Mouse (Mus musculus): ENCODE measurements around the gene Klhdc7b. TPM values are rescaled to one million over a fixed set of nuclear protein-coding genes. Genes with fewer than 3 reads are reported as not detected.

Klhdc7b gene
- total RNA-seq, 1 experiment from 2014 or later = not detected

DNA sequence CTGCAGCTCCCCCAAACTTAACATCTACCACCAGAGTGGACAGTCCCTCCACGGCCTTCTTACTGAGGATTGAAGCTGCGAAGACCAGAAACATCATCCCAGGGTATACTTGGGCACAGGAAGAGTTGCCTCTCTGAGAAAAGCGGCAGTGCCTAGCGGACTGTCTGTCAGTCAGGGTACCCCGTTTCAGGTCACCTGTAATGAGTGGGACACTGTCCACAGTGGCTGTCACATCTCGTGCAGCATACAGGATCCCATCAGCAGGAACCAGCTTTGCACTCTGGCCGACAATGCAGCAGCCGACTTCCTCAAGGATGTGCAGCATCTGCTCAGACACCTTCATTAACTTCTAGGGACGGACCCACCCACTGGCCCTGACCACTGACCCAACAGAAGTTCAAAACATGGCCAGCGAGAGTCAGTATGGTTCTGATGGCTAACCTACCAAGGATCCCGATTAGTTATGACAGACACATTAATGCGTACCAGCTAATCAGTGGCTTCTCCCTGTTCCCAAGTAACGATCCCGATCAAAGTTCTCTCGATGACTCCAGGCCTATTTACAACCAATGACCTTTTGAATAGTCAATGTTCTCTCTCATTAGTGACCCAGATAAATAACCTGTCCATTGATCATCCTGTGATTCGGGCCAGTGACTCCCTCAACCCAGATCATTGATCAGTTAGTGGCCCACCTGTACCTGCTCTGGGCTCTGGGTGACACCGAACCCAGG, 9.7 kb upstream of the Klhdc7b start:
- DNase-seq = no peak

DNA sequence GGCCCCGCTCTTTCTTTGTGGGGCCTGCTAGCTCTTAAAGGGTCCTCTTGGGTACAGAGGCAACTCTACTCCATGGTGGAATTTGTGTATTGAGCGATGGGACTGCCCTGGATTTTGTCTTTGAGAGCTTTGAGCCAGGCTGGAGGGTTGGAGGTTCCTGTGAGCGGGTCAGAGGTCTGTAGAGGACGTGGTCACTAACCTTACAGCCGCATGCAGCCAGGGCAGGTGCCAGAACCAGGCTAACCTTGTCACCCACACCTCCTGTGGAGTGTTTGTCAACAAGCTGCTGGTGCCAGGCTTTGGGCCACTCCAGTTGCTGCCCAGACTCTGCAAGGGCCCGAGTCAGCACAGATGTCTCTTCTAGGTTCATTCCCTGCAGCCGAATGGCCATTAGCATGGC, 8.7 kb upstream of the Klhdc7b start:
- no peak for DNase-seq

DNA sequence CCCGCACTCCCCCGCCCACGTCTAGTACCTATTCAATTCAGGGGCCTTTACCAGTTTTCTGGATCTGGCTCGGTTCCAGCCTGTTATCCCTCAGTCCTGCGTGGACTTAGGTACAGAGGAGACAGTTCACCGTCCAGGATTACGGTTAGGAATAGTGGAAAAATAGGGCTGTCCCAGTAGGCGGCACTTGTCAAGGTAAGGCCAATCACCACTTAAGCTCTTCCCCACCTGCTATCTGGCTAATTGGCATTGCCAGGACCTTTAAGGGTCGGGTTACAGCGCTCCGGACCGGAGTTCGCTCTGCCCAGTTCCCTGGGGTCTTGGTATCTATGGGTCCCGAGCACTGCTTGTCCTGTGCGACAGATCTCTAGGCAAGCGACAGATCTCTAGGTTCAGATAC, 7.8 kb upstream of the Klhdc7b start, which contains the start of gene Tymp:
Tymp (minus strand) TSS at position 83 of the 400 bp plus-strand sequence.
- DNase-seq = no peak

DNA sequence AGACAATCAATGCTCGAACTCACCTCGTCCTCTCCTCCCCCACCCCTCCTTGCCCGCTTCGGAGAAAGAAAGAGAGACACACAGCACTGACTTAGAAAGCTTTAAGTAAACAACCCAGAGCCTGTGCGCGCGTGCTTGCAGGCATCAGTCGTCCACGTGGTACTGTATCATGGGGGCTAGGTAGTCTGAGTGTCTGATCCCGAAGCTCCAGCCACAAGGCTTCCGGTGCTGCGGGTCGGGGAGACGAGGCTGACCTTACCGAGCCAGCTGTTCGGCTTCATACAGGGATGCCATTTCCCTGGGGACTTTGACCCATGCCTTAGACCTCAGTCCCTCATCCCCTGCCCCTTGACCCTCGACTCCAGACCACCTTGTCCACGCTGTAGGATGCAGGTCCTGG, 7.4 kb upstream of the Klhdc7b start:
- DNase-seq = no peak

DNA sequence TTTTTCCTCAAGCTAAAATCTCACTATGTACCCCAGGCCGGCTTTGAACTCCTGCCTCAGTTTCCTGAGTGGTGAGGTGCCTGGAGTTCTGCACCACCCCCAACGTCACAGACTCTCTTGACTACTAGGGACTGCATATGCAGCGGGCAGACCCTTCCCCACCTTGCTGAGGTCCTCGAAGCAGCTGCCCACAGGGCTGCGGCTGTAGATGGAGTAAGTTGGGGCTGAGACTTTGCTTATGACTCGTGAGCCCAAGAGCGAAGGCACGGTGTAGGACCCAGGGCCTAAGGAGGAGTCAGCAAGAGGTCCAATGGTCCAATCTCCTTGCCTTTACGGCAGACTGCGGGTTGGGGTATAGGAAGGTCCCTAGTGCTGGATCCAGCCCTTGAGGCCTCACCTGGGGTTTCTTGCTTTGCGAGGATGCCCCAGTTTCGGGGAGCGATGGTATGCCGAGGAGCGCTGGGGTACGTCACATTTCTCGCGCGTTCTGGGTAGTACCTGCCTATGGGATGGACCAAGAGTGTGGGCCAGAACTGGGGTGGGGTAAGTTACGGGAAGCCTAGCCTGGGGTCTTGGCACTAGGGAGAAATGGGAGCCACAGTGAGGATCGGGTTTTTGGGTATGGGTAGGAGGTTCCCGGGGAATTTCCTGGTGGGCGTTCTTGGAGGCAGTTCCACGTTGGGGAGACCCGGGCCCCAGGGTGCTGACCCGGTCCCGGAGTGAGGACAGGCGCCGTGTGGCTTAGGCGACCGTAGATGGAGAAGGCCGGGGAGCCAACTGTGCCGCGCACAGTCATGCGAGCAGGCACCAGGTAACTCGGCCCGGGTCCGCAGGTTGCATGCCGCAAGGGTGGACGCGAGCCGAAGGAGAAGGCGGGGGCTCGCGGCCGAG, 6.5 kb upstream of the Klhdc7b start:
- DNase-seq = no peak

DNA sequence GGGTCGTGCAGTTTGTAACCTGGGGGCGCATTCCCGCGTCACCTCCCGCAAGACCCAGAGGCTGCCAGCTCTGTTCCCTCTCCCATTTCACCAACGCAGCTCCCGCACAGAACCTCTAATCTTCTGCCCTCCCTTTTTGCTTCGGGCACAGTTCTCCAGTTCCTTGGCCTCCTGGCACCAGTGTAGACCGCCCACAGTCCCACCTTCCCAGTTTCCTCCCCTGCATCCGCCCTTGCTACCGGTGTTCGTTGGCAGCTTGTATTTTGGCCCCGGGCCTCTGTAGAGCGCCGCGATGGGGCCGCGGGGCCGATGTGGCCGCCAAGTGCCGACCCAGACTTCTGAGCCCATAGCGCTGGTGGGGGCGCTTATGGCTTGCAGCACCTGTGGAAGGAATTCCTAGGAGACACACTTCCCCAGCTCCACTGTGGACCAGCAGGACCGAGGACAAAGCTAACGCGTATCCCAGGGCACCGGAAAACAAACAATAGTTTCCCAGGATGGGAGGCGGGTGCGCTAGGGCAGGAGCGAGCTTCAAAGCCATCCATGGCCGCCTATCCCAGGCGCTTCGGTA, 5.8 kb upstream of the Klhdc7b start, which contains the start of gene Odf3b:
Odf3b (minus strand) TSS at position 452 of the 571 bp plus-strand sequence.
- DNase-seq = peak; percentile 57

DNA sequence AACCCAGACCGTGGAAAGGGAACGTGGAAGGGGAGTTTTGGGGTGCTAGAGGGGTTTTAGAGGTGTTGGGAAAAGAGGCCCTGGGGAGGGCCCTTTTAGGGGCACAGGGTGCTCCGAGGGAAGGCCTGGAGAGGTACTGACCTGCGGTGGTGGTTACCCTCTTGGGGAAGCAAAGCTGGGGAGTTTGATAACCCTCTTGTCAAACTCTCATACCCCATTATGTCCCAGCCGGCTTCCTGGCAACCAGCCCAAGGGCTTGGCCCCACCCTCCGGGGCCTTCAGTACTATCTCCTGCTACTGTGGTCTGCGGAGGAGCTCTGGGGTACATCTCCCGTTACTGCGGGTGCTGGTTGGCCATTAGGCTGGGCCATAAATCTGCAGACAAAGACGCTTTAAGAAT, 5.3 kb upstream of the Klhdc7b start:
- no peak for DNase-seq

DNA sequence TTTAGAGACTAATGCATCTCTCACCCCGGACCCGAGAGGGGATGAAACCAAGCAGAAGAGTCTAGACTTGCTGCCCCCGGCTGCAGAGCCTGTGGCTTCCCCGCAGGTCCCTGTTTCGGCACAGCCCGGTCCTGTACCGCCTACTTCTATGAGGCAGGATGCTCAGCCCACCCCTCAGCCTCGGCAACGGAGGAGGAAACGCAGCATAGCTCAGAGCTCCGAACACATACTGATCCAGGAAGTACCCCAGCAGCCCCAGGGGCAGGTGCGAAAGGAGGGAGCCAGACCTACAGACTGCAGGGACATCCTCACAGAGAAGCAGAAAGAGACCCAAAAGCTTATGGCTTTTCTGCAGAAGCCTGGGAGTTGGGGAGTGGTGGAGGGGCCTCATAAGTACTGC, 2.4 kb downstream of the Klhdc7b start:
- no peak for DNase-seq

DNA sequence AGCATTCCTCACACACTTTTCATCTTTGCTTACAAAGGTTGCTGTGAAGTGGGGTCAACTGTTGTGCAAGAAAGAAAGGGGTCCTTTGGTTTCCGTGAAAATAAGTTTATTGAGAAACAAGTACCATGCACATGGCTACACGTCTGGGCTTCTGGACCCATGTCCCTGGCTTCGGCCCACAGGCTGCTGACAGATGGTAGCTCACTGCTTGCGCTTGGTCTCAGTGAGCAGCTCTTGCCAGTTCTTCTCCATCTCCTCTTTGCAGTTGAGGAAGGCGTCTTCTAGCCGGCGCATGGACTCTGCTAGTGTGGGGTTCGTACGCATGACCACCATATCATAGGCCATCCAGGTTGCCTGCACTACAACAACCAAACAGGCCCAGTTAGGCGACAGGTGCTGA, 5.4 kb downstream of the Klhdc7b start:
- DNase-seq = no peak

DNA sequence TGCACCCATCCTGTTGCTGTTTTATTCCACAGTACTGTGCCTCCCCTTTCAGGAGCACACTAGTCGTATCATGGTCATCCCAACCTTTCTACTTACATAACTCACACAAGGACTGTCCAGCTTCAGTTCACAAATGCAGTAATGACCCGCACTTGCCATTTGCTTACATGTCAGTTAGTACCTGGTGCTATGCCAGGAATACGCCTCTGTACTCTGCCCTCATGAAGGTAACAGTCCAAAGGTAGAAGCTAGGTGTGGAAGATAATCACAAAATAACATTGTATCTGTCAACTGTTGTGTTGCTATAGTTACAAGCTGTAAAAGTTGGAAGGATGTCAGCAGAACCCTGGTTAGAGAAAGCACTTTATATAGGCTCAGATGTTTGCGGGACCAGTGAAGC, 12.2 kb downstream of the Klhdc7b start:
- no peak for DNase-seq

DNA sequence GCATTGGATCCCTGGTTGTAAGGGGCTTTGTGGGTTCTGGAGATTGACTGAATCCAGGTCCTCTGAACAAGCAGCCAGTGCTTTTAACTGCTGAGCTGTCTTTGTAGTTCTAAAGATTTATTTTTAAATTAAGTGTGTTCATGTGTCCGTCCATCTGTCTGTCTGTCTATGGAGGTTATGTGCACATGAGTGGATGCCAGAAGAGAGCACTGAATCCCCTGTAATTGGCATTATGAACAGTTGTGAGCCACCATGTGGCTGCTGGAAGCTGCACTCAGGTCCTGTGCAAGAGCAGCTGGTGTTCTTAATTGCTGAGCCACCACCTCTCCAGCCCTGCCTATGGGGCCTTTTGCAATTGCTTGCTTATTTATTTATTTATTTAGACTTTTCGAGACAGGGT, 13.4 kb downstream of the Klhdc7b start:
- DNase-seq = no peak

DNA sequence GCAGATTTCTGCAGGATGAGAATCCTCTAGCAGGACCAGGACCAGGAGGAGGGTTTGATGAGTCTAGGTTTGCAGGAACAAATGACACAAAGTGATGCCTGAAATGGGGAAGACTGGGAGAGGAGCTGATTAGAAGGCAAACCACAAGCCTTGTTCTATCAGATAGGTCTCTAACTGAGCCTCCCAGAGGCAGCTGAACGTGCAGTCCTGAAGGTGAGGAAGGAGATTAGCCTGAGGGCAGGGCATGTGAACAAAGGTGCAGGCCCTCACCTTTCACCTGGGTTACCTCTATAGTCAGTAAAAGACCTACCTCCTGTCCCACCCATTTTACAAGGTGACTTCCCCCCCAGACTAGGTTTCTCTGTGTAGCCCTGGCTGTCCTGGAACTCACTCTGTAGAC, 15.0 kb downstream of the Klhdc7b start:
- no peak for DNase-seq

DNA sequence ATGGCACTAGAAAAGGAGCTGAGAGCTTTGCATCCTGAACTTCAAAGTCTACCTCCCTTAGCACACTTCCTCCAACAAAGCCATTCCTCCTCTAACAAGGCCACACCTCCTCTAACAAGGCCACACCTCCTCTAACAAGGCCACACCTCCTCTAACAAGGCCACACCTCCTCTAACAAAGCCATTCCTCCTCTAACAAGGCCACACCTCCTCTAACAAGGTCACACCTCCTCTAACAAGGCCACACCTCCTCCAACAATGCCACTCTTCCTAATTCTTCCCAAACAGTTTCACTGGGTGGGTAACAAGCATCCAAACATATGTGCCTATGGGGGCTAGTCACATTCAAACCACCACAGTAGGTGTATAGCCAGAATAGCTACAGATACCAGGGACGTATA, 17.8 kb downstream of the Klhdc7b start:
- no peak for DNase-seq

DNA sequence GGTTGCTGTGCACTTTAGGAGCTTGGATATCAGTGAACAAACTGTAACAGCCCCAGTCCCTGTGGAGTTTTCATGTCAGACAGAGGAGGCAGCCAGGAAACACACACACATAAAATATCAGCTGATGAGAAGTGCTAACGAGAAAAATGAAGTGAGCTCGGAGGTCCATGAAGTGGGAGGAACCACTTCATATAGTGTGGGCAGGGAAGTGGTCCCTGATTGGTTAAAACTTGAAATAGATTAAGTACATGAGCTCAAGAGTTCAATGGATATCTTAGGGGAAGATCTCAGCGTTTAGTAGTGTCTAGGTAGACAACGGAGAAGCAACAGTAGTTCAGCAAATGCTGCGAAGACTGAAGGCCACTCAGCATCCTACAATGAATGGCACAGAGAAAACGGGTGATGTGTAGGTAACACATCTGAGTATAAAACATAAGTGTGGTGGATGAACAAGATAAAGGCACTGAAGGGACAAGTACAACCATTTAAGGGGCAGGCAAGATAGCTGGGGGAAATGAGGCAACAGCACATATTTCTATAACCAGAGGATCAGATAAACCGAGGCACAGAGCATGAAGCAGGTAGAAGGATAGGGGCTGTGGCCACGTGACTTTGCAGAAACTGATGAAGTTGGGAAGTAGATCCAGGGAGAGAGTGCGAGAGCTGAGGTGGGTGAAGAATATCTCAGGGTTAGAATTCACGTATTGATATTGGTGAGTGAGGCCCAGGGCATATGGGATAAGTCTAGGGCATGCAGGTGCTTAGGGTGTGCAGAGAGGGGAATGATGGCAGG, 20.3 kb downstream of the Klhdc7b start:
- DNase-seq = no peak

DNA sequence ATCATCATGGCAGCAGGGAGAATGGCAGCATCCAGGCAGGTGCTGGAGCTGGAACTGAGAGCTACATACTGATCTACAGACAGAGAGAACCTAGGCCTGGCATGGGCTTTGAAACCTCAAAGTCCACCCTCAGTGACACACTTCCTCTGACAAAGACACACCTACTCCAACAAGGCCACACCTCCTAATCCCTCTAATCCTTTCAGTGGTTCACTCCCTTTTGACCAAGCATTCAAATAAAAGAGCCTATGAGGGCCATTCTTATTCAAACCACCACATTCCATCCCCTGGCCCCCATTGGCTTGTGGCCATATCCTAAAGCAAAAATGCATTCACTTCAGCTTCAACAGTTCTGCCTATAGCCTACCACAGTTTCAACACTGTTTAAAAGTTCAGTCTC, 22.0 kb downstream of the Klhdc7b start:
- DNase-seq = no peak

DNA sequence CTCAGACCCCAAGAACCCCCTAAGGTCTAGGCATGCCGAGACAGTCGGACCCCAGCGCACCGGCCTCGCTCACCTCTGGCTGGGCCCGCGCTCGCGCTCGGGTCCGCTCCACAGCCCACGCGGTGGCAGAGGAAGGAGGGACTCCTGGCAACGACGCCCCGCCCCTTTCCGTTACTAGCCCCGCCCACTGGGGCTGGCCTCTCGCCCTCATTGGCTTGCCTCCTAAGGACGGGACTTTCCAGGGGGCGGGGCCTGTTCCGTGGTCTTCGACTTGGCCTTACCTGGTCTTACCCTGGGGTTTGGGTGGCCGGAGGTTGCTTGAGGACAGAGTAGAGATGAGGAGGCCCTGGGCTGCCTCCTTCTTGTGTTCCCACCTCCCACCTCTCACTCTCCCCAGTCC, 25.4 kb downstream of the Klhdc7b start, which contains the start of gene Syce3:
Syce3 (minus strand) TSS at position 386 of the 400 bp plus-strand sequence.
- no peak for DNase-seq

DNA sequence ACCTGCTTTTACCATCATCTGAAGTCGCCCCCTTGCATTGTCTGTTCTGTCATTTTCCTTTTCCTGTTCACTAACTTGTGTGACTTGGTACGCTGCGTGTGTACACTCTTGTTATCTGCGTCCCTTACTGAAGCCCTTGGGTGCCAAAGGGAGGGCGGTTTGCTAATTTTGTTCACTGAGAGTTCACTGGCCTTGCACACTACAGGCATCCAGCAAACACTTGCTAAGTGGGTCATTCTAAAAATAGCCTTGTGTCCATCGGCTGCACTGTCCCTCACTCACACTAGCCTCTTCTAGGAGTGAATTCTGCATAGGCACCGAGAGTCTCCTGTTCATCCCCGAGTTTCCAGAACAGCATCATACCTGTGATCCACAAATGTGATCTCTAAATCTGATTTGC, 30.6 kb downstream of the Klhdc7b start:
- DNase-seq = no peak

DNA sequence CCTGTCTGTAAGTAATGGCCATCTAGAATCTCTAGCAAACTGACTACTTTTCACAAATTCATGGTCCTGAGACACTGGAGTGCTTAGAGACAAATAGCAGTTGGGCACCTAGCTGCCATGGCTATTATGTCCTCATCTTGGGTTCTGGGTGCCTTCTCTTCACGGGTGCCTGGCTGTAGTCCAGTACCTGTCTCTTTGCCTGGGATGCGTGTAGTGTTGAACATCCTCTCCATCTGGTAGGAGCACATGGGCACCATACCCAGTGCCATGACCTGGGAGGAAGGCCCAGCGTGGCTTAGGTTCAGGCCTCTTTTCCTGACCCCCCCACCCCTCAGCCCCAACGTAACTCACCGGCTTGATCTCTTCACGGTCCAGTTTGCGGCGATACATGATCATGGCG, 37.2 kb downstream of the Klhdc7b start:
- DNase-seq = no peak

DNA sequence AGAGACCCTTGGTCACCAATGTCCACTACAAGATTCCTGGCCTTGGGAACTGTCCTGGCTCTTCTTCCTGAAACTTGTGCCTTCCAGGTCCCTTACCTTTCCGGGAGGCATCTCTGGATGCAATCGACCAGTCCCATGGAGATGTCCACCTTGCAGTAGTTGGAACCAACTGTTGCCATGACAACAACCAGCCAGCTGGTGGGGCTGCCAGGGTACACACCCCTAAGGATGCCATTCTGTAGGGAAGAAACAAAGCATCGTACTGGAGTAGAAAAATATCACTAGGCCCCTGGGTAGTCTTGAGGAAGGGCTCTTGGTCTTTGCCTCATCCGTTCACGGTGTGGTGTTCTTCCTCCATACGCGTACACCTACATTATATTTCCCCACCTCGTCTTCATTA, 39.9 kb downstream of the Klhdc7b start:
- DNase-seq = no peak

DNA sequence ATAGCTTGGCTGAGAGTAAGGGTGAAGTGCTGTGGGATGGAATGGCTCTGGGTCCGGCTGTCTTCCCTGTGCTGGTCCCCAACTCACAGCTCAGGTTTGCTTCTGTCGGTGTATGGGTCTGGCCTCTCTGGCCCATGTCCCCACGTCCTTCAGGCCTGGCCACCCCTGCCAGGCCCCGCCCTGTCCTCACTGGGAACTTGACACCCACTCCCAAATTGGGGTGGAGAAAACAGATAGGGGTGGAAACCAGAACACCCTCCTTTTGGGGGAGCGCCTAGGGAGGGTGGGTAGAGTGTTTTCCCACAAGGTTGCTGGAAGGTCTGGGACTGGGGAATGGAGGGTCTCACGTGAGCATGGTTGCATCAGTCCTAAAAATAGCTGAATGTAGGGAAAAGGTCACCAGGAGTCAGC, 41.0 kb downstream of the Klhdc7b start, which contains the start of gene Cpt1b:
Cpt1b (minus strand) TSS at position 153 of the 411 bp plus-strand sequence.
- peak; percentile 68 for DNase-seq

DNA sequence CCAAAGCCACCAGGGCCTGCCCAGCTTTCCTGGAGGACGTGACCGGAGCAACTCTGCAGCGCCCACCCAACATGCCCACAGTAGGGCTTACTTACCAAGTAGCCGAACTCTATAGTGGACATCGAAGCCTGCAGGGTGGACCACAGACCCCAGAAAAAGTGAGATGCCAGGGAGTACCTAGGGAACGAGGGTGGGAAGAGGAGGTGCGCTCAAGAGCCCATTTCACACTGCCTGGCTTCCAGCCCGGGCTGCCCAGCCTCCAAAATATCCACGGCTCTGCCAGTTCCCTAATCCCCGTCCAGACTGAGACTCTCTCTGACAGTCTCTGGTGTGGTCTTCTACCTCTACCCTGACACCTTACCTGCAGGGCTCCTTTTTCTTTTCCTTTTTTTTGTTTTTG, 42.0 kb downstream of the Klhdc7b start:
- peak; percentile 46 for DNase-seq

All from adrenal gland, postnatal 14 days (tissue).